Comparison of ENCODE assay signal across 26 mouse cellular contexts in the genomic region with DNA sequence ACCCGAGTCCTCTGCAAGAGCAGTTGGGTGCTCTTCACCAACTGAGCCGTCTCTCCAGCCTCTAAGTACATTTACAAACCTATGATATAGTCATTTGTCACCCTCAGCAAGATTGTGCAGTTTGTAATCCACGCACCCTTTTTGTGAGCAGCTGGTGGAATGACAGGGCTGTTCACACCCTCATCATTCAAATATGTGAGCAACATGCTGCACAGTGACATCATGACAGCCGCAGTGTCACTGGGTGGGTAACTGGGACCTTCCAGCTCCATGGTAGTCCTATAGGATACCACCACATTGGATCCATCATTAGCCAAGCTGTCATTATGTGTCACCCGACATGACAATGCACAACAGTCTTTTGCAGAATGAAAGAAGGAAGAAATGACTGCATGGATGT.
DNase-seq lines count a peak whose midpoint lies in the region; ATAC-seq and TF ChIP-seq lines count a peak whose summit lies in the region.
"Had no signal": no experiment of that assay in that cellular context is flagged by ENCODE, and none has a peak within 500 bp of the region (broad histone marks: within the 10 kb centered on the region; RNA-seq: fewer than 3 reads in every experiment).

No protein-coding gene starts in this region.

- no peak for TF ChIP-seq POLR2A in brain, embryonic 14.5 days (IDR thresholded peaks at IDR 0.05; ENCODE audit: borderline replicate concordance, extremely low read depth, insufficient read depth, insufficient read length, poor library complexity, severe bottlenecking)

- H3K36me3 ChIP-seq in forebrain, embryonic 15.5 days, result no peaks in the 10 kb centered on the region
- no peaks in the 10 kb centered on the region for H3K36me3 ChIP-seq in forebrain, embryonic 11.5 days (ENCODE audit: control insufficient read depth, insufficient read depth, low read length)
- H3K36me3 ChIP-seq: embryonic facial prominence, embryonic 10.5 days; embryonic facial prominence, embryonic 13.5 days; heart, embryonic 10.5 days; heart, embryonic 13.5 days; hindbrain, embryonic 15.5 days had no signal

- 64% methylated on average over 5 of the region's 5 CpGs for WGBS in forebrain, embryonic 15.5 days
- 91% methylated on average over 5 of the region's 5 CpGs for WGBS in forebrain, embryonic 11.5 days

- TF ChIP-seq CTCF in brain, embryonic 14.5 days (IDR thresholded peaks at IDR 0.05; ENCODE audit: borderline replicate concordance, extremely low read depth, insufficient read depth, insufficient read length), result no peak

- no peak overlapping the region for H3K4me3 ChIP-seq in forebrain, embryonic 15.5 days
- H3K4me3 ChIP-seq in forebrain, embryonic 11.5 days (ENCODE audit: low read depth, low read length), result no peak overlapping the region
- H3K4me3 ChIP-seq: embryonic facial prominence, embryonic 10.5 days; embryonic facial prominence, embryonic 13.5 days; erythroblast, embryonic 14.5 days; heart, adult 2 months; heart, embryonic 10.5 days; heart, embryonic 13.5 days; hindbrain, embryonic 15.5 days had no signal

- 0 out of 2 replicates have a peak overlapping the region, but pooled peaks have one; percentile 20 for H3K27ac ChIP-seq in forebrain, embryonic 15.5 days (replicated peaks)
- no peak overlapping the region for H3K27ac ChIP-seq in forebrain, embryonic 11.5 days (ENCODE audit: low read depth, low read length)
- H3K27ac ChIP-seq: embryonic facial prominence, embryonic 10.5 days; embryonic facial prominence, embryonic 13.5 days; heart, adult 2 months; heart, embryonic 10.5 days; heart, embryonic 13.5 days; hindbrain, embryonic 15.5 days had no signal

- no peaks in the 10 kb centered on the region for H3K27me3 ChIP-seq in forebrain, embryonic 15.5 days
- no peaks in the 10 kb centered on the region for H3K27me3 ChIP-seq in forebrain, embryonic 11.5 days (ENCODE audit: control insufficient read depth, insufficient read depth, low read length)
- H3K27me3 ChIP-seq: embryonic facial prominence, embryonic 13.5 days; heart, embryonic 13.5 days had no signal

- H3K4me1 ChIP-seq in forebrain, embryonic 15.5 days, result peaks cover 17% of the 10 kb centered on the region
- H3K4me1 ChIP-seq in forebrain, embryonic 11.5 days (replicated peaks; ENCODE audit: control insufficient read depth, insufficient read depth, low read length), result 0 out of 2 replicates have a peak, but pooled peaks cover 2% of the 10 kb centered on the region

- no peaks in the 10 kb centered on the region for H3K9me3 ChIP-seq in forebrain, embryonic 15.5 days
- no peaks in the 10 kb centered on the region for H3K9me3 ChIP-seq in forebrain, embryonic 11.5 days (ENCODE audit: control insufficient read depth, low read length)
- H3K9me3 ChIP-seq: embryonic facial prominence, embryonic 10.5 days; embryonic facial prominence, embryonic 13.5 days; heart, embryonic 10.5 days; heart, embryonic 13.5 days; hindbrain, embryonic 15.5 days had no signal

- DNase-seq in forebrain, embryonic 11.5 days (ENCODE audit: low spot score), result no peak
- DNase-seq in brain, adult 2 months (ENCODE audit: low read depth, low spot score), result peak; percentile 37
- peak; percentile 74 for DNase-seq in brain, embryonic 14.5 days (ENCODE audit: low read depth)
- DNase-seq in adrenal gland, postnatal 4 days (ENCODE audit: low spot score in 2 of 2), result no peak
- DNase-seq in embryo, embryonic 11 days, result no peak
- DNase-seq: adrenal gland, adult 2 months; adrenal gland, postnatal 14 days; cerebellum, adult 11 months; cerebellum, adult 2 months; cerebellum, adult 9-11 months; cerebellum, postnatal 25 days; gastrocnemius, postnatal 10 days; gastrocnemius, postnatal 36 days; heart, adult 2 months; heart, postnatal 14 days; heart, postnatal 4 days; kidney, adult 2 months had no signal

- ATAC-seq in forebrain, embryonic 15.5 days (replicated peaks), result peak; percentile 55; the same call in 1 of the 2 replicates
- no peak for ATAC-seq in forebrain, embryonic 11.5 days (replicated peaks; ENCODE audit: low FRiP score)
- ATAC-seq: CD4-positive, CD25-positive, alpha-beta regulatory T cell, adult 4 months; intestine, postnatal 0 days had no signal

- H3K4me2 ChIP-seq in forebrain, embryonic 15.5 days (replicated peaks), result no peak overlapping the region
- H3K4me2 ChIP-seq in forebrain, embryonic 11.5 days (ENCODE audit: low read depth, low read length, severe bottlenecking), result no peak overlapping the region
- H3K4me2 ChIP-seq: embryonic facial prominence, embryonic 13.5 days; heart, embryonic 13.5 days; hindbrain, embryonic 15.5 days had no signal

- no peak overlapping the region for H3K9ac ChIP-seq in forebrain, embryonic 15.5 days (replicated peaks)
- H3K9ac ChIP-seq in forebrain, embryonic 11.5 days (ENCODE audit: low read length), result no peak overlapping the region
- H3K9ac ChIP-seq: embryonic facial prominence, embryonic 13.5 days; heart, embryonic 13.5 days; hindbrain, embryonic 15.5 days had no signal

Comparison
In these comparisons a context has a peak if more than half of its experiments do, and no peak if none do; other contexts are left out.
1. DNase-seq: peak in brain, adult 2 months (single experiment) and brain, embryonic 14.5 days (single experiment); none in forebrain, embryonic 11.5 days (single experiment), adrenal gland, postnatal 4 days (0 of 2) and embryo, embryonic 11 days (single experiment).